Mouse (Mus musculus): ENCODE data around the gene Nfia.

Nfia gene

GRCm38 (mm10) chr4:97840227-97841062 is 67.9 kb downstream of the Nfia start:
- DNase-seq: no peak

- no peak for DNase-seq
Observed at GRCm38 (mm10) chr4:97841063-97841595, 68.6 kb downstream of the Nfia start.

GRCm38 (mm10) chr4:97841745-97842144 is 69.2 kb downstream of the Nfia start:
- no peak for DNase-seq

DNA sequence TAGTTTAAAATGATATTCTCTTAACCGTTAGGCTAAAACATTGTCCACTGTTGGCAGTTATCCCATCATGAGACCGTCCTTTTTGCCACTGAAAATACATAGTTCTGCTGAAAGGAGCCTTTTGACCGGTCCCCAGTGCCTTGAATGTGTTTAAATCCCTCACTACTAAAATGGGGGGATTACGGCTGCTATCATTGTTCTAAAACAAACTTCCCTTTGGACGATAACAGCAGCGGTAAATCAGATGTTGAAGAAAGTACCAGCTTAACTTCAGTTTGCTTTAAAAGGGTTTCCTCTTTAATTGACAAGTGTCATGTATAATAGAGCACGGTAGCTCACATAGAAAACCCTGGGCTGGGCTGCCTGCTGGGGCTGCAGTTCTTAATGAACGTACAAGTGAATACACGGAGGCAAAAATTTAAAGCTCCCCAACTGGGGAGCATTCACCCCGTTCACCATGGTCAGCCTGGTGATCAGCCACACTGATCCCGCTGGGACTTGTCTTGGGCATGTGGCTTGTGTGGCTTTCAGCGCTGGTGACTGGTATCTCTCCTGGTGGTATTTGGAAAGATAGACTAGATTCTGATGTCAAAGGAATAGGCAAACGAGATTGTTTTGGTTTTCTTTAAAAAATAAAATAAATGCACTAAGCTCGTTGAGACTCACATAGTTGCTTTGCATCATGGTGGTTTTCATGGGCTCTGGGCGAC is 71.6 kb downstream of the Nfia start:
- DNase-seq: no peak

DNA sequence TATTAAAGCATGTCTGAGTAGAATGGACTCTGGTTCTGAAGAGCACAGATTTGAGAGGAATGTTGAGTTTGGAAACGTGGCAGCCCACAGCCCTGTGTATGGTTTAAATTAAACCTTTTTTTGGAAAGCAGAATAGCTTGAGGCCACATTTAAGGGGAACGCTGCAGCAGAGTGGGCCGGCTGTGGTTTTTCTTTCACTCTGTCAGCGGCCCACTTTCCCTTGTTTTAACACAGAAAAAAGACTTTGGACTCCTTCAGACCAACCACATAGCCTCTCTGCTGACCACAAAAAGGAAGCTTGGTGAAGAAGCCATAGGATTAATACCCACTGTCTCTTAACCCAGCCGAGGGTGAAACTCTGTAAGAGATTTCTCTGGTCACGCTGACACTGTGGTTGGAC is 72.4 kb downstream of the Nfia start:
- DNase-seq: no peak

DNA sequence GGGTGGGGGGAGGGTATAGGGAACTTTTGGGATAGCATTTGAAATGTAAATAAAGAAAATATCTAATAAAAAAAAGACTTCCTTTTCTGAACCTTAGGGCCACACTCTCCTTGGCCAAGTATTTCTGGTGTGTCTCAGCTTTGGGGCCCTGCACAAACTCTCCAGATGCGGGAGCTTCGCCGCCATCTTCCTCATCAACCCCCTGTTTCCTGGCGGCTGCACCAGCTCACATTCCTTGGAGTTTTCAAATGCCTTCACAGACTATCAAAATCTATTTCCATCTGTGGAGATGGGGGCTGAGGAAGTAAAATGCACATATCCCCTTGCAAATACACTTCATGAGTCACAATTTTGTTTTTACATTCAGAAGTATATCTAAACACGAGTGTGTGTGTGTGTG is 75.1 kb downstream of the Nfia start:
- DNase-seq: no peak

- DNase-seq: no peak
Observed at GRCm38 (mm10) chr4:97850991-97851390, 78.5 kb downstream of the Nfia start.

- no peak for DNase-seq
Observed at GRCm38 (mm10) chr4:97851698-97852097, 79.2 kb downstream of the Nfia start.

GRCm38 (mm10) chr4:97852626-97853025 is 80.1 kb downstream of the Nfia start:
- DNase-seq: no peak

- no peak for DNase-seq
Observed at GRCm38 (mm10) chr4:97854779-97855178, 82.2 kb downstream of the Nfia start.

DNA sequence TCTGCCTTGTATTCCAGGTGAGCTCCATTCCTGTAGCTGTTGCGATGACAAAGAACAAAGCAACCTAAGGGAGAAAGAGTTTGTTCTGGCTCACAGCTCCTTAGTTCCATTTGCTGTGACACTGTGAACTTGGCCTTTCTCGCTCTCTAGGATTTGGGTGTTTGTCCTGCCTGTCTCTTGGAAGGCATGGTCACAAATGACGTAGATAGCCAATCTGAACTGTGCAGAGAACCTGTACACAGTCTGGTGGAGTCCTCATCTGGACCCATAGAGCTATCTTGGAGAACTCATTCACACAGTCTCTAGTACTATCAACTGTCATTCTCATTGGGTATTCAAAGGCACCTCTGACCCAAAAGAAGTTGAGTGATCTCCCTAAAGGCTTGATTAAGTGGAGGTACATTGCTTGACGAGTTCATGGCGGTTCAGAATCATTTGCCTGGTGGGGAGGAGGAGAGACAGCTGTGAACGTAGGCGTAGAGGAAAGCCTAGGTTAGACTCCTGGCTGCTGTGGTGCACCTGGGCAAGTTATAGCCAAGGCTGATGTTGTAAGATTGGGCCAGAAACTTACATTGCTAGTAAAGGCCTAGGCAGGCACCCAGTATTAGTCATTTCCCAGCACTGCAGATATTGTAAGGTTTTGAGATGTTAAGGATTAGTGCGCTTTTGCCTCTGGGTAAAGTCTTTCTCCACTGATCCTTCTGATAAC is 83.3 kb downstream of the Nfia start:
- no peak for DNase-seq

GRCm38 (mm10) chr4:97857549-97857948 is 85.0 kb downstream of the Nfia start:
- no peak for DNase-seq

DNA sequence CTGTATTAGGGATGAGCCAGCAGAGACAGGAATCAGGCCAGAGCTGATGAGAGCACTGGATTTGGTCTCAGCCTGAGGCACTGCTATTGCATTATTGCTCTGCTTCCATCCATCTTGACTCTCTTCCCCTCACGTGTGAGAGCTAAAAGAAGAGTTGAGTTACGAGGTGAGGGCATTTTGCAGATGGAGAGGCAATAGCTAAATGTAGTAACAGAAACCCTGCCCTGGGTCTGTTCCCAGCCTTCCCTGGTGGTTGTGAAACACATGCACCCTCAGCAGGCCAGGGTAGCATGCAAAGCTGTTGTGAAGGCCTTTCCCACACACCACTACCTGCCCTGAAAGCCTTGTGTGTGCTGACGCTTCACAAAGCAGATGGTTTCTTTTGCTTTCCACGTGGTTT is 86.9 kb downstream of the Nfia start:
- no peak for DNase-seq

- DNase-seq: no peak
Observed at GRCm38 (mm10) chr4:97860376-97860775, 87.8 kb downstream of the Nfia start.

DNA sequence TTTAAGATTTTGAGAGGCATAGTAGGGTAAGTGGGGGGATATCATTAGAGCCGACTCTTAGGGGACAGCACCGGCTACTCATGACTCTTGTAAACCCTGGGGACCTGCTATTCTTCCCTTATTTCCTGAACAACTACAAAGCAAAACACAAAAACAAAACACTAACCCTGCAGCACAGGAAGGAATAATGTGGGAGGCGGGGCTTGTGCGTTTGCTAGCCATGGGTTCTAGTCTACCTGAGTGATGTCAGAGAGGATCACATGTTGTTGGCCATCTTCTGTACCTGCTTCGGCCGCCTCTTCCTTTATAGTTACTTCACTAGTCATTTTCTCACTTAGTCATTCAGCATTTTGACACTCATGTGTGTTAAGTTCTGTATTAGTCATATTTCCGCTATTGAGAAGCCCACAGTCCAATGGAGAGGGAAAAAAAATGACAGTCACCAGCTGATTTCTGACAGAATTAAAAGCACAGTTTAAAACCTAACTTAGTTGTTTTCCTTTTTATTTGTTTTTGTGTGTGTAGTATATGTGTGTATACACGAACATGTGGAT is 88.3 kb downstream of the Nfia start:
- no peak for DNase-seq

DNA sequence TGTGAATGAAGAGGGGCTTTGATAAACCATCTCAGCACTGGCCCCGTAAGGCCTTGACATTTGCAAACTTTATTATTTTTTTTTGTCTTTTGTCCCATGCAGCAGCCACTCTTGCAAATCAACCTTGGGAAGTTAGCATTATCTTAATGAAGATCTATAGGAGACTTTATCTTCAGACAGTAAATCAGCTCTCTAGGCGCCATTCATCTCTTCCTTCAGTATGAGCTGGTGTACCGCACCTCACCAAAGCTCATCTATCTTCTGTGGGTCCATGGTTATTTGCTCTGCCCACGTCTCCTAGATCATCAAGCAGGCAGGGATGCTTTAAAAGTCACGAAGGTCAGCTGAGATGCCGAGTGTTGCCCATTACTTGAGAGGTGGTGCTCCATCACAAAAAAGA is 89.8 kb downstream of the Nfia start:
- DNase-seq: no peak

DNA sequence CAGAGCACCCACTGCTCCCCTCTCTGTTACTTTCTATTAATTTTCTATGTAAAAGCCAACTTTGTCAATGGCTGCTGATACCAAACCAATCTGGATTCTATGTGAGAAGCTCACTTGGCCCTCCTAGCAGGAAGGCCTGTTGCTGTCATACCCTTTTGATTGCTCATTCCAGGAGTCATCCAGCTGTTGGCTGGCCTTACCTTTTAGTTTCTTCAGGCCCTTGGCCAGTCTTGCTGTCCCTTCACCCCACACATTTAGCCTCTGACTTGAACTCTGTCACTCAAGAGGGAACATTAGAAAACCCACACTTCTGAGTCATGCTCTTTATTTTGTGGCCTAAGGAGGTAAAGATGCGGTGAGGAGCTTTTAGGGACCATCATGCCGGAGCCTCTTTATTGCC is 91.7 kb downstream of the Nfia start:
- no peak for DNase-seq

GRCm38 (mm10) chr4:97865410-97865953 is 92.9 kb downstream of the Nfia start:
- DNase-seq: no peak

- DNase-seq: no peak
Observed at GRCm38 (mm10) chr4:97866463-97866862, 93.9 kb downstream of the Nfia start.

GRCm38 (mm10) chr4:97868307-97868937 is 95.9 kb downstream of the Nfia start:
- DNase-seq: peak; percentile 67 to 69

DNA sequence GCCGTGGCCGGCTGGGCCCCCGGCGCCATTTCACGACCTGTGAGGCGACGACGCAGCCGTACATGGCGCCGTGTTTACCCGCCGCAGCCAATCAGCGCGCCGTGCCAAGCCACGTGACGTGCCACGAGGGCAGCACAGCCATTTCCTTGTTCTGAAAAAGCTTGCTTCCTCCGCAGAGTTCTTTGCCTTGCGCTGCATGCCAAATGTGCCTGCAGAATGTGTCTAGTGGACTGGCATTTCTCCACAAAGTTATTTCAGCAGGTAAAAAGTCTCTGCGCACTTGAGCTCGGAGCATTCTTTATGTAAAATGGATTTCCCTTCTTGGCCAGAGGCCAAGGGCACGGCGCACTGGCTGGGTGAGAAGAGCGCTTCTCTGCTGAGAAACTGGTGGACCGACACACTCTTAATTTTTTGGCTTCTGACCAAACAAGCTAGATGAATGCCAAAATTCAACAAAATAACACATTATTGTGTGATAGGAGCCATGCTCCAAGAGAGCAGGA is 96.5 kb downstream of the Nfia start:
- peak; percentile 96 to 98 for DNase-seq

- no peak for DNase-seq
Observed at GRCm38 (mm10) chr4:97869451-97869850, 96.9 kb downstream of the Nfia start.
